Mouse (Mus musculus): ENCODE measurements around the gene Tmem11. TPM values are rescaled to one million over a fixed set of nuclear protein-coding genes. Genes with fewer than 3 reads are reported as not detected.
"Not testable (repeated sequence)": the region's sequence is repeated elsewhere in the genome, so short reads cannot be mapped to it uniquely, and the experiment has no call there.

The Tmem11 gene
- polyA plus RNA-seq, 1 experiment from 2014 or later, result 57.4 TPM

GRCm38 (mm10) chr11:60908073-60908472 is 29.0 kb upstream of the Tmem11 start:
- no peak overlapping the region for H3K4me3 ChIP-seq (replicated peaks)
- 60% methylated on average over 3 of the region's 3 CpGs for WGBS
- no peak overlapping the region for H3K4me2 ChIP-seq (replicated peaks)
- no peak overlapping the region for H3K27ac ChIP-seq
- no peaks in the 10 kb centered on the region for H3K9me3 ChIP-seq
- peaks cover 25% of the 10 kb centered on the region for H3K4me1 ChIP-seq (replicated peaks)
- no peak for ATAC-seq
- no peak overlapping the region; the same call in 1 of the 2 replicates for H3K9ac ChIP-seq (replicated peaks)
- peaks cover 35% of the 10 kb centered on the region for H3K36me3 ChIP-seq
- H3K27me3 ChIP-seq, result no peaks in the 10 kb centered on the region

- H3K4me3 ChIP-seq (replicated peaks), result no peak overlapping the region
- no peak for ATAC-seq
- H3K9ac ChIP-seq (replicated peaks), result no peak overlapping the region
- no peak overlapping the region for H3K27ac ChIP-seq
- peaks cover 41% of the 10 kb centered on the region for H3K36me3 ChIP-seq
- H3K27me3 ChIP-seq, result no peaks in the 10 kb centered on the region
- 92% methylated on average over 4 of the region's 4 CpGs for WGBS
- H3K4me1 ChIP-seq (replicated peaks), result peaks cover 9% of the 10 kb centered on the region
- H3K9me3 ChIP-seq, result no peaks in the 10 kb centered on the region
- H3K4me2 ChIP-seq (replicated peaks), result no peak overlapping the region
Measured at GRCm38 (mm10) chr11:60906449-60906848, 27.4 kb upstream of the Tmem11 start.

DNA sequence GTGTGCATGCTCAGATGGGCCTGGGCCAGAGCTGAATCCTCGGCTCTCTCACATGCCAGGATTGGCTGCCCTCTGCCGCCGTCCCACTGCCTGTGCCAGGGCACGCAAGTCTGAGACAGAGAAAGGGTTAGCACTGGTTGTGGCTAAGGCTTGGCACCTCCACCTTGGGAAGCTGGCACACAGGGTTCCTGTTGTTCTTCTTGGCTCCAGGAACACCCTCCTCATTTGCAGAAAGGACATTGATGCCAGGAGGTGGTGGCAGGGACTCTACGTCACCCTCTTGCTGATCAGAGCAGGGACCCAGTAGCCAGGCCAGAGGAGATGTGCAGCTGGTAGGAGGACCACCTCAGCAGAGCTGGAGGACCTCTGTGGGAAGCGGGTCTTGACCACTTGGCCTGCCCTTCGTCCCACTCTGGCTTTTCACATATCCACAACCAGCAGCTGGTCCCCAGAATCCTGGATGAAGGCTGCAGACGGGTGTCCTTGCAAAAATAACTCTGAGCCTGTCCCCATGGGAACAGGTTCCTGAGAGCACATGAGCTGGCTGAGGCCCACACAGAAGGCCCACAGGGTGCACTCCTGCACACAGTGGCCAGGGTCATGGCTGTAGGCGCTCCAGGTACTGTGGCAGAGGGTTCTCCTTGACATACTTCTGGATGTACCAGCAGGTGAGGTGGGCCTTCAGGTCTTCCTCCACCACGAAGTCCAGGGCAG is 26.5 kb upstream of the Tmem11 start:
- Histone ChIP-seq H3K9ac (replicated peaks) (no peak overlapping the region), H3K4me1 (replicated peaks) (0 out of 2 replicates have a peak, but pooled peaks cover 2% of the 10 kb centered on the region), H3K36me3 (peaks cover 41% of the 10 kb centered on the region), H3K27me3 (no peaks in the 10 kb centered on the region), H3K4me2 (replicated peaks) (no peak overlapping the region), H3K4me3 (replicated peaks) (no peak overlapping the region), H3K27ac (no peak overlapping the region), H3K9me3 (no peaks in the 10 kb centered on the region)
- 95% methylated on average over 10 of the region's 10 CpGs for WGBS
- ATAC-seq, result no peak

GRCm38 (mm10) chr11:60903661-60904061 is 24.6 kb upstream of the Tmem11 start:
- Histone ChIP-seq H3K4me2 (replicated peaks) (no peak overlapping the region), H3K36me3 (peaks cover 41% of the 10 kb centered on the region), H3K9me3 (no peaks in the 10 kb centered on the region), H3K9ac (replicated peaks) (no peak overlapping the region), H3K4me1 (replicated peaks) (no peaks in the 10 kb centered on the region), H3K27me3 (no peaks in the 10 kb centered on the region), H3K27ac (no peak overlapping the region), H3K4me3 (replicated peaks) (no peak overlapping the region)
- WGBS, result 87% methylated on average over 6 of the region's 6 CpGs
- no peak for ATAC-seq

GRCm38 (mm10) chr11:60902486-60902885 is 23.4 kb upstream of the Tmem11 start:
- ATAC-seq, result no peak
- no peak overlapping the region for H3K4me3 ChIP-seq (replicated peaks)
- no peak overlapping the region for H3K4me2 ChIP-seq (replicated peaks)
- no peaks in the 10 kb centered on the region for H3K9me3 ChIP-seq
- no peak overlapping the region for H3K27ac ChIP-seq
- H3K9ac ChIP-seq (replicated peaks), result no peak overlapping the region
- no peaks in the 10 kb centered on the region for H3K4me1 ChIP-seq (replicated peaks)
- 85% methylated on average over 4 of the region's 4 CpGs for WGBS
- H3K36me3 ChIP-seq, result peaks cover 41% of the 10 kb centered on the region
- H3K27me3 ChIP-seq, result no peaks in the 10 kb centered on the region

DNA sequence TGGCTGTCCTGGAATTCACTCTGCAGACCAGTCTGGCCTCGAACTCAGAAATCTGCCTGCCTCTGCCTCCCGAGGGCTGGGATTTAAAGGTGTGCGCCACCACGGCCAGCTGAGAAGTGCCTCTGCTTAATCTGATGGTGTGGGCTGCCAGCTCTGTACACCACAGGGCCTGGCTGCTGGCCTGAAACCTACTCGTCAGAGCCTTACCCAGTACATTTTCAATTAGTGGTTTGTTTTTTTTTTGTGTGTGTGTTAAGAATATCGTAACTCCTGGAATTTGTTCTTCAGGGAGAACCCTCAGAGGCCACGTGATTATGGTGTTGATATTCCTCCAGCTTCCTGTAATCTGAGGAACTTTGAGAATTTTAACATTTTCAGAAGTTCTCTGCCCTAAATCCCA is 22.9 kb upstream of the Tmem11 start:
- no peaks in the 10 kb centered on the region for H3K27me3 ChIP-seq
- ATAC-seq, result no peak
- H3K4me1 ChIP-seq (replicated peaks), result no peaks in the 10 kb centered on the region
- H3K36me3 ChIP-seq, result peaks cover 41% of the 10 kb centered on the region
- 88% methylated on average over 7 of the region's 7 CpGs for WGBS
- H3K27ac ChIP-seq, result no peak overlapping the region
- no peak overlapping the region for H3K9ac ChIP-seq (replicated peaks)
- H3K4me3 ChIP-seq (replicated peaks), result no peak overlapping the region
- no peaks in the 10 kb centered on the region for H3K9me3 ChIP-seq
- no peak overlapping the region for H3K4me2 ChIP-seq (replicated peaks)

DNA sequence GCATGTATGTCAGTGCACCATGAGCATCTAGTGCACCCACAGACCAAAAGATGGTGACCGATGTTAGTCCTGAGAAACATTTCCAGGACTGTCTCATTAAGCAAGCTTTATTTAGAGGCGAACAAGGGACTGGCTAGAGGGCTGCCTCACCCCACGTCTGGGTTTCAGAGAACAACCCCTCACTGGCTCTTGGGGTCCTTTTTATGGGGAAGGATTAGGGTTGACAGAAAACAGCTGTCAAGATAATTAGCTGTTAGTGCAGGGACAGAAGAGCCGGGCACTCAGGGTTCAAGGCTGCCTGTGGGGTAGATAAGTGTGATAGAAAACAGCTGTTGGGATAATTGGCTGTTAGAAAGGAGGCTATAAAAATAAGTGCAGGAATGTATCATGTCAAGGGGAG is 16.8 kb upstream of the Tmem11 start:
- Histone ChIP-seq H3K9me3 (no peaks in the 10 kb centered on the region), H3K36me3 (no peaks in the 10 kb centered on the region), H3K27ac (no peak overlapping the region), H3K9ac (replicated peaks) (no peak overlapping the region), H3K4me1 (replicated peaks) (no peaks in the 10 kb centered on the region), H3K4me2 (replicated peaks) (no peak overlapping the region), H3K4me3 (replicated peaks) (no peak overlapping the region), H3K27me3 (no peaks in the 10 kb centered on the region)
- 34% methylated on average over 4 of the region's 4 CpGs for WGBS
- no peak for ATAC-seq

DNA sequence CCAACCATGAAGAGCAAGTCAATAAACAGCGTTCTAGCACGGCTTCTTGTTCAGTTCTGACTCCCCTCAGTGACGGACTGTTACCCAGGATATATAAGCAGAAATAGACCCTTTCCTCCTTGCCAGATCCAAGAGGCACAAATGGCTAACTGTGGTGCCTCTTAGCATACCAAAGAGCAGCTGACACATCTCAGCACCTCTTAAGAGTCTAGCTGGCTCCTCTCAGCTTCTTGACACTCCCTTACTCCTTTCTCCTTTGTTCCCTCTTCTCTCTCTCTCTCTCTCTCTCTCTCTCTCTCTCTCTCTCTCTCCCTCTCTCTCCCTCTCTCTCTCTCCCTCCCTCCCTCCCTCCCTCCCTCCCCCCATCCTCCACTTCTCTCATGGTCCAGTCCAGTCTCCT is 11.7 kb upstream of the Tmem11 start:
- ATAC-seq, result no peak
- H3K27ac ChIP-seq, result no peak overlapping the region
- H3K4me3 ChIP-seq (replicated peaks), result no peak overlapping the region
- no peak overlapping the region for H3K4me2 ChIP-seq (replicated peaks)
- no peaks in the 10 kb centered on the region for H3K27me3 ChIP-seq
- H3K9me3 ChIP-seq, result no peaks in the 10 kb centered on the region
- no peak overlapping the region for H3K9ac ChIP-seq (replicated peaks)
- no peaks in the 10 kb centered on the region for H3K36me3 ChIP-seq
- no peaks in the 10 kb centered on the region for H3K4me1 ChIP-seq (replicated peaks)
- WGBS, result 62% methylated on average over 3 of the region's 3 CpGs

DNA sequence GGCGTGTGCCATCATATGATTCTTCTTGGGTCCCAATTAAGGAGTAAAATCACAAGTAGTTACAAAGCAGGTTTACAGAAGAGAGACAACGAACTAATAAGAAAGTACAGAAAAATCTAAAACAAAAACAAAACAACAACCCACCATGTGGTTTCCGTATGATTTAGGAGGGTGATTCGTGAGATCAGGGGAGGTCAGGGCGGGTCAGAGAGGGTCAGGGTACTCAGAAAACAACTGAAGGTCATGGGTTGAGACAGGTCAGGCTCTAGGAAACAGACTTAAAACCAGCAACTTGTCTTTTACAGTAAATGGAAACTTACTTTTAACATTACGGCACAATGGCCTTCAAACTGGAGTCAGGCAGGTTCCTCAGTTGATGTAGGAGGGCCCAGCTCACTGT is 11.2 kb upstream of the Tmem11 start:
- Histone ChIP-seq H3K9ac (replicated peaks) (no peak overlapping the region), H3K27ac (no peak overlapping the region), H3K4me2 (replicated peaks) (no peak overlapping the region), H3K27me3 (no peaks in the 10 kb centered on the region), H3K36me3 (no peaks in the 10 kb centered on the region), H3K9me3 (no peaks in the 10 kb centered on the region), H3K4me1 (replicated peaks) (no peaks in the 10 kb centered on the region), H3K4me3 (replicated peaks) (no peak overlapping the region)
- no peak for ATAC-seq
- WGBS, result 75% methylated on average over 6 of the region's 6 CpGs

DNA sequence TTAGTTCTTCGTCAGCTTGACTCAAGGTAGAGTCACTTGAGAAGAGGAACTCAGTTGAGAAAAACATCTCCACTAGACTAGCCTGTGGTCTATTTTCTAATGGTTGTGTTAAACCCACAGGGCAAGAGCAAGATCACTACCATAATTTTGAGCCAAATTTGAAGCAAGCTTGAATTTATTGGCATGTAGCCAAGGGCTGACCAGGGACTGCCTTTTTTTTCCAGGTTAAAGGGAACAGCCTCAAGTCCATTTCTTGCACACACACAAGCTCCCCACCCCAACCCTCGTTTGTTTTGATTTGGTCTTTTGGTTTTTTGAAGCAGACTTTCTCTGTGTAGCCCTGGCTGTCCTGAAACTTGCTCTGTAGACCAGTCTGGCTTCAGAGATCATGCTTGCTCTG is 10.8 kb upstream of the Tmem11 start:
- Histone ChIP-seq H3K9me3 (no peaks in the 10 kb centered on the region), H3K36me3 (no peaks in the 10 kb centered on the region), H3K4me2 (replicated peaks) (no peak overlapping the region), H3K27ac (no peak overlapping the region), H3K4me1 (replicated peaks) (no peaks in the 10 kb centered on the region), H3K9ac (replicated peaks) (no peak overlapping the region), H3K27me3 (no peaks in the 10 kb centered on the region), H3K4me3 (replicated peaks) (no peak overlapping the region)
- WGBS, result 78% methylated on average over 2 of the region's 2 CpGs
- no peak for ATAC-seq

DNA sequence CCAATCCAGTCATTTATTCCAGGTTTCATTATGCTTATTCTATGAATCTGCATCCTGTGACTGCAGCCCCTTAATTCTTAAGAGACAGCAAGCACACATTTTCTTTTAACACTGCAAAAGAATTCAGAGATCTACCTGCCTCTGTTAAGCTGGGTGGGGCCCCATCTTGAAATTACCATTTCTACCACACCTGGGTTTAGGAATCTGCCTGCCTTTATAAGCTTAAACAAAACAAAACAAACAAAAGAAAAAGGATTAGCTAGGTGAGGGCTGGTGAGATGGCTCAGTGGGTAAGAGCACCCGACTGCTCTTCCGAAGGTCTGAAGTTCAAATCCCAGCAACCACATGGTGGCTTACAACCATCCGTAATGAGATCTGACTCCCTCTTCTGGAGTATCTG is 7.9 kb upstream of the Tmem11 start:
- not testable (repeated sequence) for H3K4me3 ChIP-seq (replicated peaks); H3K9ac ChIP-seq (replicated peaks); H3K4me1 ChIP-seq (replicated peaks); H3K27me3 ChIP-seq; ATAC-seq; H3K4me2 ChIP-seq (replicated peaks); H3K27ac ChIP-seq; H3K36me3 ChIP-seq; H3K9me3 ChIP-seq
- 78% methylated on average over 3 of the region's 3 CpGs for WGBS

DNA sequence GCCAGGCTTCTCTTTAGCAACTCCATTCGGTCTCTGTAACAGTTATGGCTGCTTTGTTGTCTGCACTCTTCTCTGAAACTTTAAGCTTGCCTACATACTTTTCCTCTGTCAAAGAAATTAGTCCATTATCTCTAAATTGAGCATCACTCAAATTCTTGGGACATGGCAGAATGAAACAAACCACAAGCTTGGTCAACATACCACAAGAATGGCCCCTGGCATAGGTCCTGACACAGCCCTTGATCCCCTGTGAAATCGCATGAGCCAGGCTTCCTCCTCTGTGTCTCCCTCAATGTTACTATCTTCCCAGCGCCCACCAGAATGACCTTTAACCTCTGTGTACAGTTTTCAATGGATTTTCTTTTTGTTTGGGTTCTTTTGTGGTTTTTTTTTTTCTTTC is 3.3 kb upstream of the Tmem11 start:
- peaks cover 14% of the 10 kb centered on the region for H3K4me1 ChIP-seq (replicated peaks)
- no peak overlapping the region for H3K9ac ChIP-seq (replicated peaks)
- no peaks in the 10 kb centered on the region for H3K9me3 ChIP-seq
- no peak overlapping the region for H3K4me2 ChIP-seq (replicated peaks)
- H3K36me3 ChIP-seq, result no peaks in the 10 kb centered on the region
- no peaks in the 10 kb centered on the region for H3K27me3 ChIP-seq
- no peak overlapping the region for H3K27ac ChIP-seq
- 83% methylated on average over 3 of the region's 3 CpGs for WGBS
- H3K4me3 ChIP-seq (replicated peaks), result no peak overlapping the region
- ATAC-seq, result no peak

- no peaks in the 10 kb centered on the region for H3K36me3 ChIP-seq
- H3K27me3 ChIP-seq, result no peaks in the 10 kb centered on the region
- H3K4me1 ChIP-seq (replicated peaks), result peaks cover 32% of the 10 kb centered on the region
- no peak overlapping the region for H3K27ac ChIP-seq
- no peaks in the 10 kb centered on the region for H3K9me3 ChIP-seq
- no peak for ATAC-seq
- 88% methylated on average over 4 of the region's 4 CpGs for WGBS
- no peak overlapping the region; the same call in 1 of the 2 replicates for H3K4me3 ChIP-seq (replicated peaks)
- H3K4me2 ChIP-seq (replicated peaks), result no peak overlapping the region
- H3K9ac ChIP-seq (replicated peaks), result no peak overlapping the region
Measured at GRCm38 (mm10) chr11:60880559-60880958, 1.5 kb upstream of the Tmem11 start.
